Mouse (Mus musculus) hindbrain, embryonic 14.5 days (tissue): Measurements from ENCODE around the gene Snx12. TPM values are rescaled to one million over a fixed set of nuclear protein-coding genes. Genes with fewer than 3 reads are reported as not detected.
"Not testable (repeated sequence)": the region's sequence is repeated elsewhere in the genome, so short reads cannot be mapped to it uniquely, and the experiment has no call there.

Source experiments
- ATAC-seq: fragments of 200-750 bp; cut with Nextera tagmentation; 2 replicates; pipeline ENCODE4 v1.8.0; 2017; ENCODE audit warnings: moderate number of reproducible peaks, mild to moderate bottlenecking, moderate TSS enrichment, moderate library complexity; ENCODE audit not compliant: low FRiP score
- DNase-seq: peaks from one replicate; pipeline ENCODE4 v3.0.0-alpha.2; 2015; ENCODE audit warnings: low spot score
- H3K27ac ChIP-seq: fragments of 300-500 bp; sonication (generic); 2 replicates; pipeline ENCODE4 v1.5.1; 2014; ENCODE audit warnings: mild to moderate bottlenecking, moderate library complexity
- H3K27me3 ChIP-seq: fragments of 300-500 bp; sonication (generic); 2 replicates; pipeline ENCODE4 v1.6.1; 2014; ENCODE audit warnings: mild to moderate bottlenecking, low read length, mixed read lengths; ENCODE audit not compliant: control insufficient read depth, insufficient read depth
- H3K36me3 ChIP-seq: fragments of 300-500 bp; sonication (generic); replicated peaks from 2 replicates; pipeline ENCODE4 v1.6.1; 2014; ENCODE audit not compliant: control insufficient read depth, insufficient read depth
- H3K4me1 ChIP-seq: fragments of 300-500 bp; sonication (generic); replicated peaks from 2 replicates; pipeline ENCODE4 v1.6.1; 2014; ENCODE audit warnings: antibody characterized with exemption, low read length, mixed read lengths; ENCODE audit not compliant: control insufficient read depth, insufficient read depth
- H3K4me2 ChIP-seq: fragments of 300-500 bp; sonication (generic); replicated peaks from 2 replicates; pipeline ENCODE4 v1.6.1; 2014; ENCODE audit warnings: mild to moderate bottlenecking, moderate library complexity
- H3K4me3 ChIP-seq: fragments of 300-500 bp; sonication (generic); replicated peaks from 2 replicates; pipeline ENCODE4 v1.5.1; 2014; ENCODE audit warnings: mild to moderate bottlenecking, low read length
- H3K9ac ChIP-seq: fragments of 300-500 bp; sonication (generic); 2 replicates; pipeline ENCODE4 v1.6.1; 2014
- H3K9me3 ChIP-seq: fragments of 300-500 bp; sonication (generic); 2 replicates; pipeline ENCODE4 v1.6.1; 2016; ENCODE audit warnings: low read length; ENCODE audit not compliant: control insufficient read depth
- whole genome bisulfite sequencing: fragments of 180-500 bp; shearing (Covaris S2); extraction: QIAGEN DNeasy Blood & Tissue Kit; methylation state at CpG from one replicate; pipeline ENCODE4 v1.1.7; 2014; 5-methylcytosine and 5-hydroxymethylcytosine counted together
- polyA plus RNA-seq: library from polyadenylated mRNA; unstranded; fragments of >200 nt; fragmentation: Nextera tagmentation; extraction: Ambion mirVana; gene quantifications from 2 replicates; pipeline ENCODE4 v1.2.1, GENCODE M21; 2014

Gene Snx12
- polyA plus RNA-seq, 1 experiment from 2014 or later = 42.3 TPM

DNA sequence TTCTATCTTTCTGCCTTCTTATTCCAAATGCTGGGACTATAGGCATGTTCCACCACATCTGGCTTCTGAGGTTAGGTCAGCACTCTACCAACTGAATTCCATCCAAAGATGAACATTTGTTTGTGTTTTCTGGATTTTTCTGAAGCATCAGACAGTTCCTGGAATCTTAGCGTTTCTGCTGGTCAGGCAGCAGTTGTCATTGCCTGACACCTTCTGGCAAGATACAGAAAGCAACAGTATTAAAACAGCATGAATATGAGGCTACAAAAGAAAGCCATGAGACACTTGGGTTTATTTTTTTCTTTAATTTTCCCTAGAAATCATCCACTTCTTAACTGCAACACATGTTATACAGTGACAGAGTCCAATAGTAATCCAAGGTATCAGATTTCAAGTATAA, 101.8 kb downstream of the Snx12 start:
- Histone ChIP-seq H3K4me1 (no peaks in the 10 kb centered on the region), H3K9me3 (no peaks in the 10 kb centered on the region), H3K36me3 (no peaks in the 10 kb centered on the region), H3K27ac (no peak overlapping the region), H3K4me2 (no peak overlapping the region), H3K27me3 (no peaks in the 10 kb centered on the region), H3K9ac (no peak overlapping the region), H3K4me3 (no peak overlapping the region)
- ATAC-seq (no peak), DNase-seq (no peak)
- WGBS = 59% methylated on average over 1 of the region's 1 CpGs

- WGBS = 36% methylated on average over 11 of the region's 11 CpGs
- ATAC-seq (no peak), DNase-seq (no peak)
- H3K4me1 ChIP-seq = no peaks in the 10 kb centered on the region
- H3K4me3 ChIP-seq = peak within 1 kb of the TSS; percentile 30
- no peak within 1 kb of the TSS for H3K27ac ChIP-seq
- peak within 1 kb of the TSS; percentile 55 for H3K4me2 ChIP-seq
- peaks cover 10% of the 10 kb centered on the region for H3K27me3 ChIP-seq
- no peak within 1 kb of the TSS for H3K9ac ChIP-seq
- no peaks in the 10 kb centered on the region for H3K9me3 ChIP-seq
- no peaks in the 10 kb centered on the region for H3K36me3 ChIP-seq
These were observed 136.4 kb downstream of the Snx12 start, which contains the start of gene Slc7a3 for GRCm38 (mm10) chrX:101085920-101086319. TSS of gene Slc7a3 (minus strand) at chrX:101086020.

GRCm38 (mm10) chrX:101085211-101085610, 137.2 kb downstream of the Snx12 start:
- H3K4me2 ChIP-seq = peak overlapping the region; percentile 55
- DNase-seq, ATAC-seq, H3K36me3 ChIP-seq, H3K4me1 ChIP-seq, H3K9me3 ChIP-seq, H3K27ac ChIP-seq, H3K9ac ChIP-seq: not testable (repeated sequence)
- peak overlapping the region; percentile 30 for H3K4me3 ChIP-seq
- peaks cover 10% of the 10 kb centered on the region for H3K27me3 ChIP-seq
- WGBS = 30% methylated on average over 7 of the region's 9 CpGs

- Histone ChIP-seq H3K9me3 (no peaks in the 10 kb centered on the region), H3K4me1 (no peaks in the 10 kb centered on the region), H3K4me3 (no peak overlapping the region), H3K9ac (no peak overlapping the region), H3K27me3 (peaks cover 10% of the 10 kb centered on the region), H3K27ac (no peak overlapping the region), H3K36me3 (no peaks in the 10 kb centered on the region), H3K4me2 (peak overlapping the region; percentile 55; the same call in 1 of the 2 replicates)
- ATAC-seq = no peak
- DNase-seq = no peak
- 43% methylated on average over 2 of the region's 2 CpGs for WGBS
These were observed 138.2 kb downstream of the Snx12 start for GRCm38 (mm10) chrX:101084192-101084591.

DNA sequence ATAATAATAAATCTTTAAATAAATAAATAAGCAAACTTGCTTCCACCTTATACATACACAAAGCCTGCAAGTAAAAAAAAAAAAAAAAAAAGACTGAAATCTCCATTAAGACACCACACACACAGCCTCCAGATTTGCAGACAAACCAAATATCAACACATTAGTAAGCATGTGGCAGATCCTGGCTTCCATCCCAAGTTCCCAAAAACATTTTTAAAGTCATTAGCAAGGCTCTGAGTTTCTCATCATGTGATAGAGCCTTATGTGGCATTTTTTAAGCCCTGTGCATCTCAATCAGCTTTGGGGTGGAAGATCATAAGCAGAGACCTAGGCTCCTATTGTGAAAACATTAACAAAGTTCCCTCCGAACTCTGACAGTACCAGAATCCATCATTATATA, 157.1 kb downstream of the Snx12 start:
- 81% methylated on average over 1 of the region's 1 CpGs for WGBS
- Histone ChIP-seq H3K4me3 (no peak overlapping the region), H3K27me3 (no peaks in the 10 kb centered on the region), H3K4me1 (no peaks in the 10 kb centered on the region), H3K4me2 (no peak overlapping the region), H3K27ac (no peak overlapping the region), H3K36me3 (no peaks in the 10 kb centered on the region), H3K9ac (no peak overlapping the region), H3K9me3 (no peaks in the 10 kb centered on the region)
- DNase-seq (no peak), ATAC-seq (no peak)

DNA sequence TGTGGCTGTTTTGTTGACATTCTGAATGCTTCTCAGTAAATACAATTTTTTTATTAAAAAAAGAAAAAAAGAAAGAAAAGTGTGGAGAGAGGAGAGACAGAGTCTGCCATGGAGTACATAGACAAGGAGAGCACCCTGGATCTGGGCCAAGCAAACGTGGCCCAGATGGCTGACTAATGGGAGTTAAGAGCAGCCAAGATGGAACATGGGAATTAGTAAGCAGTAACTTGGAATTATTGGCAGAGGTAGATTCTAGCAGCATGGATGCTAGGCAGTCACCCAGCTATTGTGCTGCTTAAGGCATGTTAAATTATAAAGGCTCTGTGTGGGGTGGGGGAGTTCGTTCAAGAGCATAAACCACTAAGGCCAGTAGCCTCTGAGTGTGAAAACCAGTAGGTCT, 158.9 kb downstream of the Snx12 start:
- no peaks in the 10 kb centered on the region for H3K36me3 ChIP-seq
- no peaks in the 10 kb centered on the region for H3K27me3 ChIP-seq
- H3K4me1 ChIP-seq = no peaks in the 10 kb centered on the region
- H3K27ac ChIP-seq = no peak overlapping the region
- no peak for ATAC-seq
- no peak overlapping the region for H3K9ac ChIP-seq
- no peaks in the 10 kb centered on the region for H3K9me3 ChIP-seq
- no peak overlapping the region for H3K4me2 ChIP-seq
- no peak for DNase-seq
- H3K4me3 ChIP-seq = no peak overlapping the region
- 74% methylated on average over 2 of the region's 2 CpGs for WGBS

GRCm38 (mm10) chrX:101059541-101059940, 162.8 kb downstream of the Snx12 start, which contains the start of gene Tex11:
TSS of gene Tex11 (minus strand) at chrX:101059667.
- 95% methylated on average over 31 of the region's 31 CpGs for WGBS

More at GRCm38 (mm10) chrX:101059541-101059940, 162.8 kb downstream of the Snx12 start, which contains the start of gene Tex11:
- Histone ChIP-seq H3K9ac (no peak within 1 kb of the TSS), H3K4me2 (no peak within 1 kb of the TSS), H3K9me3 (no peaks in the 10 kb centered on the region), H3K27me3 (no peaks in the 10 kb centered on the region), H3K4me3 (no peak within 1 kb of the TSS), H3K36me3 (no peaks in the 10 kb centered on the region), H3K4me1 (no peaks in the 10 kb centered on the region), H3K27ac (no peak within 1 kb of the TSS)
- no peak for DNase-seq
- ATAC-seq = no peak

Other genes with a start within 250 kb of the Snx12 start
- gene Tex11, start 162.9 kb downstream of the Snx12 start, polyA plus RNA-seq = 0.17 TPM in 1 of 2 replicates, not detected in the other
- gene Slc7a3, start 136.5 kb downstream of the Snx12 start, polyA plus RNA-seq = 3.8 and 6.7 TPM in 2 replicates
- 0.81 and 0.99 TPM in 2 replicates for gene Foxo4, start 32.0 kb upstream of the Snx12 start, polyA plus RNA-seq
- gene Gm614, start 41.4 kb upstream of the Snx12 start, polyA plus RNA-seq = not detected in 2 replicates
- 4.9 and 7.6 TPM in 2 replicates for gene Il2rg, start 45.7 kb upstream of the Snx12 start, polyA plus RNA-seq
- not detected in 2 replicates for gene Gm20489, start 46.5 kb upstream of the Snx12 start, polyA plus RNA-seq
- 28.0 and 33.9 TPM in 2 replicates for gene Med12, start 51.5 kb upstream of the Snx12 start, polyA plus RNA-seq
- 95.9 and 116 TPM in 2 replicates for gene Nlgn3, start 76.6 kb upstream of the Snx12 start, polyA plus RNA-seq
- 0.96 and 1.3 TPM in 2 replicates for gene Gjb1, start 153.8 kb upstream of the Snx12 start, polyA plus RNA-seq
- gene Zmym3, start 198.3 kb upstream of the Snx12 start, polyA plus RNA-seq = 66.6 and 72.7 TPM in 2 replicates
- 256 and 283 TPM in 2 replicates for gene Nono, start 206.8 kb upstream of the Snx12 start, polyA plus RNA-seq
- 0.69 and 0.90 TPM in 2 replicates for gene Itgb1bp2, start 226.5 kb upstream of the Snx12 start, polyA plus RNA-seq